Comparison of ENCODE assay signal across 17 mouse cellular contexts in genomic region chr5:147874491-147875065, GRCm38 (mm10). TPM values are rescaled to one million over a fixed set of nuclear protein-coding genes. Genes with fewer than 3 reads are reported as not detected.
DNase-seq lines count a peak whose midpoint lies in the region; ATAC-seq and TF ChIP-seq lines count a peak whose summit lies in the region.
"Had no signal": no experiment of that assay in that cellular context is flagged by ENCODE, and none has a peak within 500 bp of the region (broad histone marks: within the 10 kb centered on the region; RNA-seq: fewer than 3 reads in every experiment).

No protein-coding gene starts in this region.

- peak; percentile 37 for DNase-seq in gastrocnemius, adult 2 months
- DNase-seq in gastrocnemius, postnatal 36 days, result no peak
- DNase-seq in 416B (ENCODE audit: low read depth), result peak; percentile 29
- DNase-seq in fibroblast of lung, adult 2 months (ENCODE audit: low read depth), result peak; percentile 63
- no peak for DNase-seq in cerebellum, adult 18-20 months
- no peak for DNase-seq in lung, adult 18-20 months
- DNase-seq: adrenal gland, adult 8-10 months; cerebellum, postnatal 10 days; gastrocnemius, postnatal 14 days; heart, adult 11 months; heart, postnatal 36 days had no signal

- no peak for TF ChIP-seq CTCF in gastrocnemius, adult 2 months (IDR thresholded peaks at IDR 0.05)

- no peak overlapping the region for H3K4me3 ChIP-seq in gastrocnemius, adult 2 months
- H3K4me3 ChIP-seq: embryonic facial prominence, embryonic 10.5 days; forebrain, embryonic 15.5 days; heart, embryonic 13.5 days; hindbrain, embryonic 13.5 days had no signal

- no peak overlapping the region for H3K27ac ChIP-seq in gastrocnemius, adult 2 months
- H3K27ac ChIP-seq: embryonic facial prominence, embryonic 10.5 days; forebrain, embryonic 15.5 days; heart, embryonic 13.5 days; hindbrain, embryonic 13.5 days; hindbrain, postnatal 0 days had no signal

- intact Hi-C loops in gastrocnemius, adult 2 months (cut with DNase I), result no loop called here
- intact Hi-C loops in gastrocnemius, postnatal 36 days (cut with DNase I), result no loop called here

- peak; percentile 41; the same call in 1 of the 2 replicates for ATAC-seq in monocyte, adult 5-6 weeks (replicated peaks; ENCODE audit: insufficient number of reproducible peaks, low FRiP score, low TSS enrichment, poor library complexity, severe bottlenecking)
- ATAC-seq: forebrain, embryonic 15.5 days; hindbrain, postnatal 0 days had no signal

RNA-seq across cellular contexts. Expression of gene Pomp, which starts 14.3 kb away (rescaled TPM):
- total RNA-seq in gastrocnemius, adult 2 months (2021), result 100 to 1,000 TPM; 141 to 146 TPM
- total RNA-seq in gastrocnemius, postnatal 36 days (2021), result 100 to 1,000 TPM; 130 to 131 TPM
- total RNA-seq in monocyte, adult 5-6 weeks (2017), result 117 to 137 TPM (median 124 TPM) in 3 replicates

RNA-seq across cellular contexts. Expression of gene Slc46a3, which starts 20.0 kb away (rescaled TPM):
- total RNA-seq in gastrocnemius, adult 2 months (2021), result 10 to 100 TPM in 1 of 2 experiments, 1 to 10 TPM in 1; 9.0 to 10.6 TPM
- total RNA-seq in gastrocnemius, postnatal 36 days (2021), result 1 to 10 TPM; 9.4 to 9.9 TPM
- total RNA-seq in monocyte, adult 5-6 weeks (2017), result 62.3 to 109 TPM (median 79.3 TPM) in 3 replicates

Comparison
In these comparisons a context has a peak if more than half of its experiments do, and no peak if none do; other contexts are left out.
1. DNase-seq: peak in gastrocnemius, adult 2 months (single experiment), 416B (single experiment) and fibroblast of lung, adult 2 months (single experiment); none in gastrocnemius, postnatal 36 days (0 of 2), cerebellum, adult 18-20 months (0 of 2) and lung, adult 18-20 months (0 of 2).